Mouse (Mus musculus) limb, embryonic 14.5 days (tissue): ENCODE measurements around the gene Nkd1. TPM values are rescaled to one million over a fixed set of nuclear protein-coding genes. Genes with fewer than 3 reads are reported as not detected.

ENCODE experiments used
- ATAC-seq: fragments of 200-750 bp; cut with Nextera tagmentation; 2 replicates; pipeline ENCODE4 v1.8.0; 2017; ENCODE audit warnings: low read depth, moderate number of reproducible peaks, moderate TSS enrichment; ENCODE audit not compliant: low FRiP score
- DNase-seq: peaks from one replicate; pipeline ENCODE4 v3.0.0-alpha.2; 2015; ENCODE audit warnings: low spot score
- H3K27ac ChIP-seq: fragments of 300-500 bp; sonication (generic); replicated peaks from 2 replicates; pipeline ENCODE4 v1.5.1; 2014; ENCODE audit warnings: low read depth, mild to moderate bottlenecking, low read length, moderate library complexity, mixed read lengths
- H3K27me3 ChIP-seq: fragments of 300-500 bp; sonication (generic); 2 replicates; pipeline ENCODE4 v1.6.1; 2014; ENCODE audit warnings: low read length, mixed read lengths; ENCODE audit not compliant: control insufficient read depth, insufficient read depth
- H3K36me3 ChIP-seq: fragments of 300-500 bp; sonication (generic); 2 replicates; pipeline ENCODE4 v1.6.1; 2014; ENCODE audit warnings: mild to moderate bottlenecking, low read length, moderate library complexity, mixed read lengths; ENCODE audit not compliant: control insufficient read depth, insufficient read depth
- H3K4me1 ChIP-seq: fragments of 300-500 bp; sonication (generic); 2 replicates; pipeline ENCODE4 v1.6.1; 2014; ENCODE audit warnings: antibody characterized with exemption, low read length, mixed read lengths; ENCODE audit not compliant: control insufficient read depth, insufficient read depth
- H3K4me2 ChIP-seq: fragments of 300-500 bp; sonication (generic); replicated peaks from 2 replicates; pipeline ENCODE4 v1.6.1; 2014; ENCODE audit warnings: low read depth, mild to moderate bottlenecking, low read length, moderate library complexity; ENCODE audit not compliant: severe bottlenecking
- H3K4me3 ChIP-seq: fragments of 300-500 bp; sonication (generic); replicated peaks from 2 replicates; pipeline ENCODE4 v1.5.1; 2014; ENCODE audit warnings: low read length
- H3K9ac ChIP-seq: fragments of 300-500 bp; sonication (generic); 2 replicates; pipeline ENCODE4 v1.6.1; 2014; ENCODE audit warnings: mild to moderate bottlenecking, low read depth, low read length, moderate library complexity; ENCODE audit not compliant: severe bottlenecking
- H3K9me3 ChIP-seq: fragments of 300-500 bp; sonication (generic); 2 replicates; pipeline ENCODE4 v1.6.1; 2016; ENCODE audit warnings: low read length; ENCODE audit not compliant: control insufficient read depth
- POLR2A ChIP-seq: fragments of 200-500 bp; IDR thresholded peaks from 2 replicates; pipeline ENCODE4 v1.8.0; 2012; ENCODE audit warnings: inconsistent platforms, mild to moderate bottlenecking, moderate library complexity, borderline replicate concordance; ENCODE audit not compliant: insufficient read depth, insufficient read length; ENCODE audit errors: extremely low read depth
- WGBS: fragments of 180-500 bp; shearing (Covaris S2); extraction: QIAGEN DNeasy Blood & Tissue Kit; methylation state at CpG from one replicate; pipeline ENCODE4 v1.1.7; 2014; 5-methylcytosine and 5-hydroxymethylcytosine counted together
- polyA plus RNA-seq, 2 experiments: library from polyadenylated mRNA; depleted of rRNA in 1 of 2; stranded (reverse) in 1 of 2; unstranded in 1 of 2; fragments of >200 nt; fragmentation: Nextera tagmentation in 1 of 2; extraction: Ambion mirVana in 1 of 2; gene quantifications; 2 replicates each; pipeline versions ENCODE4 v1.2.1 to v1.2.3; 2012 to 2014

Nkd1 gene
- polyA plus RNA-seq, 2 experiments: 48.6 to 53.9 TPM

GRCm38 (mm10) chr8:88621408-88621807 lies 100.3 kb downstream of the Nkd1 start:
- Histone ChIP-seq H3K27me3 (no peaks in the 10 kb centered on the region), H3K9ac (no peak overlapping the region), H3K4me2 (no peak overlapping the region), H3K27ac (no peak overlapping the region), H3K9me3 (no peaks in the 10 kb centered on the region), H3K4me1 (no peaks in the 10 kb centered on the region), H3K36me3 (no peaks in the 10 kb centered on the region), H3K4me3 (no peak overlapping the region)
- DNase-seq (peak; percentile 77), ATAC-seq (peak; percentile 72)
- WGBS: 2% methylated on average over 8 of the region's 8 CpGs
- no peak for TF ChIP-seq POLR2A

GRCm38 (mm10) chr8:88623351-88623750 lies 102.2 kb downstream of the Nkd1 start:
- Histone ChIP-seq H3K4me2 (no peak overlapping the region), H3K9ac (no peak overlapping the region), H3K36me3 (no peaks in the 10 kb centered on the region), H3K4me3 (no peak overlapping the region), H3K4me1 (peaks cover 8% of the 10 kb centered on the region), H3K27ac (no peak overlapping the region), H3K27me3 (0 out of 2 replicates have a peak, but pooled peaks cover under 1% of the 10 kb centered on the region), H3K9me3 (no peaks in the 10 kb centered on the region)
- WGBS: 71% methylated on average over 3 of the region's 3 CpGs
- DNase-seq (no peak), ATAC-seq (no peak)
- no peak for TF ChIP-seq POLR2A

- 82% methylated on average over 3 of the region's 3 CpGs for WGBS
- Histone ChIP-seq H3K9me3 (no peaks in the 10 kb centered on the region), H3K27me3 (0 out of 2 replicates have a peak, but pooled peaks cover 6% of the 10 kb centered on the region), H3K4me1 (peaks cover 9% of the 10 kb centered on the region), H3K4me3 (no peak overlapping the region), H3K4me2 (no peak overlapping the region), H3K9ac (no peak overlapping the region), H3K36me3 (no peaks in the 10 kb centered on the region), H3K27ac (no peak overlapping the region)
- TF ChIP-seq POLR2A: no peak
- ATAC-seq (no peak), DNase-seq (no peak)
These were observed 103.1 kb downstream of the Nkd1 start for GRCm38 (mm10) chr8:88624276-88624675.

GRCm38 (mm10) chr8:88626433-88626832 lies 105.3 kb downstream of the Nkd1 start:
- H3K9me3 ChIP-seq: no peaks in the 10 kb centered on the region
- no peak overlapping the region for H3K4me3 ChIP-seq
- no peak overlapping the region for H3K27ac ChIP-seq
- H3K4me1 ChIP-seq: peaks cover 9% of the 10 kb centered on the region
- no peak for ATAC-seq
- H3K36me3 ChIP-seq: no peaks in the 10 kb centered on the region
- 69% methylated on average over 3 of the region's 3 CpGs for WGBS
- DNase-seq: no peak
- H3K27me3 ChIP-seq: 0 out of 2 replicates have a peak, but pooled peaks cover 6% of the 10 kb centered on the region
- H3K9ac ChIP-seq: no peak overlapping the region
- no peak overlapping the region for H3K4me2 ChIP-seq
- TF ChIP-seq POLR2A: no peak

DNA sequence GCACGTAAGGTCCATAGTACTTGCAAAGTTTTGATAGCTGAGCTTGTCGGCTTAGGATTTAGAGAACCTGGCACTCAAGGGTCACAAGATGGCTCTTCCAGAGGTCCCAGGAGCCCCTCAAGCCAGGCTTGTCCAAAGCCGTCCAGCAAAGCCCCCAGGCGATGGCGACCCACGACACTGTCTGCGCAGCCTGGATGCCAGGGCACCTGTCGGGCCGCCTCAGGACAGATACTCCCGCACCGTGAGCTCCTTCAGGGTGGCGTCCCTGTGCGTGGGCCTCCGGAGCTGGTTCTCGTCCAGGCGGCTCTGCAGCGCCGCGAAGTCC lies 105.7 kb downstream of the Nkd1 start:
- H3K27ac ChIP-seq: no peak overlapping the region
- WGBS: 17% methylated on average over 15 of the region's 19 CpGs
- 0 out of 2 replicates have a peak, but pooled peaks cover 6% of the 10 kb centered on the region for H3K27me3 ChIP-seq
- H3K9ac ChIP-seq: peak overlapping the region; percentile 72
- H3K4me2 ChIP-seq: peak overlapping the region; percentile 83
- no peaks in the 10 kb centered on the region for H3K9me3 ChIP-seq
- H3K4me1 ChIP-seq: peaks cover 9% of the 10 kb centered on the region
- DNase-seq (no peak), ATAC-seq (no peak)
- peak overlapping the region; percentile 55 for H3K4me3 ChIP-seq
- no peak for TF ChIP-seq POLR2A
- H3K36me3 ChIP-seq: no peaks in the 10 kb centered on the region
